Mouse (Mus musculus): ENCODE data around the gene Atp10b. TPM values are rescaled to one million over a fixed set of nuclear protein-coding genes. Genes with fewer than 3 reads are reported as not detected.
"Not testable (repeated sequence)": the region's sequence is repeated elsewhere in the genome, so short reads cannot be mapped to it uniquely, and the experiment has no call there.

Atp10b gene
- 0.07 and 0.20 TPM in 2 replicates for polyA plus RNA-seq (2016; fragmentation: Nextera tagmentation; extraction: Ambion mirVana)

DNA sequence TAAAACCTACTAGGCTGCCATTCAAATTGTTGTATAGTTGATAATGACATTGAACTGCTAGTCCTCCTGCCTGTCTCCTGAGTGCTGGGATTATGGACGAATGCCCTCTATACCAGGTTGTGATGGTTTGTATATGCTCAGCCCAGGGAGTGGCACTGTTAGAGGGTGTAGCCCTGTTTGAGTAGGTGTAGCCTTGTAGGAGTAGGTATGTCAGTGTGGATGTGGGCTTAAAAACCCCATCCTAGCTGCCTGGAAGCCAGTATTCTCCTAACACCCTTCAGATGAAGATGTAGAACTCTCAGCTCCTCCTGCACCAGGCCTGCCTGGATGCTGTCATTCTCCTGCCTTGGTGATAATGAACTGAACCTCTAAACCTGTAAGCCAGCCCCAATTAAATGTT lies at the start of gene Atp10b:
Gene Atp10b, plus strand, starts transcription at position 301 of the 400 bp plus-strand sequence.
- Histone ChIP-seq H3K36me3 (no peaks in the 10 kb centered on the region), H3K27me3 (no peaks in the 10 kb centered on the region), H3K9ac (replicated peaks) (no peak within 1 kb of the TSS), H3K4me2 (replicated peaks) (no peak within 1 kb of the TSS), H3K27ac (replicated peaks) (no peak within 1 kb of the TSS), H3K4me3 (no peak within 1 kb of the TSS), H3K9me3 (no peaks in the 10 kb centered on the region), H3K4me1 (no peaks in the 10 kb centered on the region)
- ATAC-seq (ENCODE audit: low FRiP score, low read depth): no peak
- 64% methylated on average over 1 of the region's 1 CpGs for WGBS

- Histone ChIP-seq H3K27ac (replicated peaks) (no peak overlapping the region), H3K4me3 (no peak overlapping the region), H3K9ac (replicated peaks) (no peak overlapping the region), H3K27me3 (no peaks in the 10 kb centered on the region), H3K4me1 (no peaks in the 10 kb centered on the region; the same call in 1 of the 2 replicates), H3K4me2 (replicated peaks) (no peak overlapping the region), H3K9me3 (no peaks in the 10 kb centered on the region), H3K36me3 (no peaks in the 10 kb centered on the region)
- 63% methylated on average over 1 of the region's 1 CpGs for WGBS
- ATAC-seq (ENCODE audit: low FRiP score, low read depth): no peak
Observed at GRCm38 (mm10) chr11:43101357-43101756, 48.3 kb upstream of the Atp10b start.

DNA sequence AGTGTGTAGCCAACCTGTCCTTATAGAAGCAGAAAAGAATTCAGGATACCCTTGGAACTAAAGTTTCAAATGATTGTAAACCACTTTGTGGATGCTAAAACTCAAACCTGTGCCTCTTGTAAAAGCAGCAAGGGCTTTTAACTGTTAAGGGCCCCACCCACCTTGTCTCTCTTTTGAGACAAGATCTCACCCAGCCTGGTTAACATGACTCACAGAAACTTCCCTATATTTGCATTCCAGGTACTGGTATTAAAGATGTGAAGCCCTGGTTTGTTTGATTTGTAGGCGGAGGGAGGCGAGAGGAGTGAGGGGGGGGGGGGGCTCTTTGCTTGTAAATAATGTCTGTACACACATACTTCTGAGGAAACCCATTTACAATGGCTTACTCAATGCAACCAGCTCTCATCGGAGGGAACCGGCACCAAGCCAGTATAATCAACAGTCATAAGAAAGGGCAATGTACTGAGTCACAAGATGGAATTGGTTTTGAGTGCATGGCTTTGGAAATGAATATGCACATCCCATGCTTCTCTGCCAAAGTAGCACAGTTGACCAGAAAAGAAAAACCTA lies 23.7 kb upstream of the Atp10b start:
- 85% methylated on average over 4 of the region's 4 CpGs for WGBS
- no peak overlapping the region for H3K4me3 ChIP-seq
- H3K9ac ChIP-seq (replicated peaks): no peak overlapping the region
- no peak overlapping the region for H3K4me2 ChIP-seq (replicated peaks)
- H3K4me1 ChIP-seq: no peaks in the 10 kb centered on the region
- no peaks in the 10 kb centered on the region for H3K36me3 ChIP-seq
- 0 out of 2 replicates have a peak, but pooled peaks cover 3% of the 10 kb centered on the region for H3K9me3 ChIP-seq
- no peak overlapping the region for H3K27ac ChIP-seq (replicated peaks)
- H3K27me3 ChIP-seq: no peaks in the 10 kb centered on the region
- ATAC-seq (ENCODE audit: low FRiP score, low read depth): no peak

DNA sequence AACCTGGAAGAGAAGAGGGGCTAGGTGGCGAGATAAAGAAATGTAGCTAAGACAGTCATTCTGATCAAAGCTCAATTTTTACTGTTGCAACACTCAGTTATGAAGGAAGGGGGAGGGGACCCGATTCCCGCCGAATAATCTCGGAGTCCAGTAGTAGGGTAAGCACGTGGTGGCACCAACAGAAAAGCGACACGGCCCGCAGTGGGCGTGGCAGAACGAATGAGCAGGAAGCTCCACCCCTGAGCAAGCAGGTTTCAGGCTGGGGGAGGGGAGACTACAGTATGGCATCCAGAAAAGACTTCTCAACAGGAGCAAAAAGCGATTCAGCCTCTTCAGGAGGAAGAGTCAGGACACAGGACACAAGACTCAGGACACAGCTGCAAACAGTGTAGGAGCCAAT lies 23.1 kb upstream of the Atp10b start:
- H3K27me3 ChIP-seq; H3K4me3 ChIP-seq; H3K36me3 ChIP-seq; H3K27ac ChIP-seq (replicated peaks); H3K4me1 ChIP-seq; ATAC-seq (ENCODE audit: low FRiP score, low read depth); H3K9ac ChIP-seq (replicated peaks); H3K4me2 ChIP-seq (replicated peaks); H3K9me3 ChIP-seq: not testable (repeated sequence)
- 80% methylated on average over 12 of the region's 12 CpGs for WGBS

GRCm38 (mm10) chr11:43141296-43141695 lies 8.4 kb upstream of the Atp10b start:
- H3K27ac ChIP-seq (replicated peaks): no peak overlapping the region
- no peaks in the 10 kb centered on the region for H3K4me1 ChIP-seq
- no peaks in the 10 kb centered on the region for H3K36me3 ChIP-seq
- H3K9me3 ChIP-seq: no peaks in the 10 kb centered on the region
- WGBS: 97% methylated on average over 1 of the region's 1 CpGs
- H3K4me2 ChIP-seq (replicated peaks): no peak overlapping the region
- H3K4me3 ChIP-seq: no peak overlapping the region
- H3K27me3 ChIP-seq: no peaks in the 10 kb centered on the region
- no peak overlapping the region for H3K9ac ChIP-seq (replicated peaks)
- ATAC-seq (ENCODE audit: low FRiP score, low read depth): no peak

- Histone ChIP-seq H3K27me3 (no peaks in the 10 kb centered on the region), H3K36me3 (no peaks in the 10 kb centered on the region), H3K4me1 (no peaks in the 10 kb centered on the region), H3K27ac (replicated peaks) (no peak overlapping the region), H3K4me2 (replicated peaks) (no peak overlapping the region), H3K9me3 (no peaks in the 10 kb centered on the region), H3K4me3 (no peak overlapping the region), H3K9ac (replicated peaks) (no peak overlapping the region)
- 90% methylated on average over 1 of the region's 1 CpGs for WGBS
- no peak for ATAC-seq (ENCODE audit: low FRiP score, low read depth)
Observed at GRCm38 (mm10) chr11:43142811-43143210, 6.9 kb upstream of the Atp10b start.

GRCm38 (mm10) chr11:43144178-43144577 lies 5.5 kb upstream of the Atp10b start:
- H3K27me3 ChIP-seq: no peaks in the 10 kb centered on the region
- H3K9me3 ChIP-seq: no peaks in the 10 kb centered on the region
- H3K4me3 ChIP-seq: no peak overlapping the region
- H3K27ac ChIP-seq (replicated peaks): no peak overlapping the region
- H3K4me2 ChIP-seq (replicated peaks): no peak overlapping the region
- 88% methylated on average over 1 of the region's 1 CpGs for WGBS
- no peaks in the 10 kb centered on the region for H3K36me3 ChIP-seq
- ATAC-seq (ENCODE audit: low FRiP score, low read depth): no peak
- no peaks in the 10 kb centered on the region for H3K4me1 ChIP-seq
- no peak overlapping the region for H3K9ac ChIP-seq (replicated peaks)

DNA sequence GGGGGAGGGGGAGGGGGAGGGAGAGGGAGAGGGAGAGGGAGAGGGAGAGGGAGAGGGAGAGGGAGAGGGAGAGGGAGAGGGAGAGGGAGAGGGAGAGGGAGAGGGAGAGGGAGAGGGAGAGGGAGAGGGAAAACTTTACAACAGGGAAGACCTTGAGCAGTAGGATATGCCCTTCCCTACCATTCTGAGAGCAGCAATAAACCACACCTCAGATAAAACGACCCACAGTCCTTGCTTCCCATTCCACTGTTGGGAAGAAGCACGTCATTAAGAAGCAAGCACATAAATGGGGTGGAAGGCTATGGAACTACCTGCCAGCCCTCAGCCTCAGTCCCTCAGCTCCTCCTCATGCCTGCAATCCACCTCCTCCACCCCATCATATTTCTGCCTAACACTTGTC lies 4.8 kb upstream of the Atp10b start:
- H3K36me3 ChIP-seq; H3K4me2 ChIP-seq (replicated peaks); H3K4me3 ChIP-seq; H3K9ac ChIP-seq (replicated peaks); ATAC-seq (ENCODE audit: low FRiP score, low read depth); H3K9me3 ChIP-seq; H3K4me1 ChIP-seq; H3K27ac ChIP-seq (replicated peaks); H3K27me3 ChIP-seq: not testable (repeated sequence)
- WGBS: 52% methylated on average over 2 of the region's 2 CpGs

DNA sequence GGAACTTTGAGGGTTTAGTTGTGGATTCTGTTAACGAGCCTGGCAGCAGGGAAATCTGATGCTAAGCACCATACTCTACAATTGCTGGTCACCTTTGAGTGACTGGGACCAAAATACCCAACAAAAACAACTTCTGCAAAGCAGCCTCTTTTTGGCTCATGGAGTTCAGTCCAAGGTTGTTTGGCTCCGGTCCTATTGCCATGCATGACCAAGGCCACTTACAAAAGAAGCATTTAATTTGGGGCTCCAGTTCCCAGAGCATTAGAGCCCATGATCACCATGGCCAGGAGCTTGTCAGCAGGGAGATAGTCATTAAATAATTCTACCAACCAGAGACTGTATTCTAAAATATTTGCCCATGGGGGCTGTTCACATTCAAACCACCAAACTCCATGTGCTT lies 2.3 kb upstream of the Atp10b start:
- H3K9me3 ChIP-seq: no peaks in the 10 kb centered on the region
- no peaks in the 10 kb centered on the region for H3K36me3 ChIP-seq
- H3K27me3 ChIP-seq: no peaks in the 10 kb centered on the region
- H3K4me2 ChIP-seq (replicated peaks): no peak overlapping the region
- WGBS: 61% methylated on average over 2 of the region's 2 CpGs
- H3K27ac ChIP-seq (replicated peaks): no peak overlapping the region
- no peak for ATAC-seq (ENCODE audit: low FRiP score, low read depth)
- no peaks in the 10 kb centered on the region for H3K4me1 ChIP-seq
- no peak overlapping the region for H3K4me3 ChIP-seq
- H3K9ac ChIP-seq (replicated peaks): no peak overlapping the region

DNA sequence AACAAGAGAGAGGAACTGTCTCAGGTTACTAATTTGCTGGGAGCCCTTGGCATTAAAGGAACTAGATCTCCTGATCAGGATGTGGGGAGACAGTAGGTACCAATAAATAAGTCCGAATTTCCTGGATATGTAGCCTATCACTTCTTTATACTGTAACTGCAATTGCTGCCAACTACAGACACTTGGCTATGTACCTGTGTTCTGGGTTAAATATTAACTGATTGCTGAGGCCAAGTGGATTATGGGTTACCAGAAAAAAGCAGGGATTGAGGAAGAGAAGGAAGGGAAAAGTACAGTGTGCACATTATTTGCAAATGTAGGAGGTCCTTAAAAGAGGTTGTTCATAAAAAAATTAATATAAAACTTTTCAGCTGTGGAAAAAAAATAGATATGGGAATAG lies 1.3 kb upstream of the Atp10b start:
- 91% methylated on average over 1 of the region's 1 CpGs for WGBS
- no peak overlapping the region for H3K4me3 ChIP-seq
- H3K9ac ChIP-seq (replicated peaks): no peak overlapping the region
- no peak overlapping the region for H3K4me2 ChIP-seq (replicated peaks)
- H3K9me3 ChIP-seq: no peaks in the 10 kb centered on the region
- no peaks in the 10 kb centered on the region for H3K4me1 ChIP-seq
- H3K36me3 ChIP-seq: no peaks in the 10 kb centered on the region
- ATAC-seq (ENCODE audit: low FRiP score, low read depth): no peak
- no peak overlapping the region for H3K27ac ChIP-seq (replicated peaks)
- no peaks in the 10 kb centered on the region for H3K27me3 ChIP-seq

DNA sequence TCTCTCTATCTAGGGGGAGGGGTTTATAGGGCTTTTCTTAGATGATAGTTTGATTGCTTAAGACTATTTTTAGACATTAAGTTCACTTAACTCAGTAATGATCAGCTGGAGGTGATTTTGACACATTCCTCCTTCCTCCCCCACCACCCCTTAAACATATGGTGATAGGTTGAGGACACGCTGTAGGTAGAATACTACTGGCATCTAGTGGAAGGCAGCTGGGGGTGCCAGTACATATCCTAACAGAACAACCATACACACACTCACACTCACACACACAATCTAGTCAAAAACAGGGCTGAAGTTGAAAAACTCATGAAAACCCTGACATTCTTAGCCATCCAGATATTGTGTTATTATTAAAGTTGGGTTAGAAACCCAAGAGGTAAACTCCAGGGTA lies 5.3 kb downstream of the Atp10b start:
- Histone ChIP-seq H3K4me2 (replicated peaks) (no peak overlapping the region), H3K27ac (replicated peaks) (no peak overlapping the region), H3K9ac (replicated peaks) (no peak overlapping the region), H3K4me1 (no peaks in the 10 kb centered on the region), H3K4me3 (no peak overlapping the region), H3K36me3 (no peaks in the 10 kb centered on the region), H3K9me3 (no peaks in the 10 kb centered on the region), H3K27me3 (no peaks in the 10 kb centered on the region)
- 68% methylated on average over 1 of the region's 1 CpGs for WGBS
- ATAC-seq (ENCODE audit: low FRiP score, low read depth): no peak

DNA sequence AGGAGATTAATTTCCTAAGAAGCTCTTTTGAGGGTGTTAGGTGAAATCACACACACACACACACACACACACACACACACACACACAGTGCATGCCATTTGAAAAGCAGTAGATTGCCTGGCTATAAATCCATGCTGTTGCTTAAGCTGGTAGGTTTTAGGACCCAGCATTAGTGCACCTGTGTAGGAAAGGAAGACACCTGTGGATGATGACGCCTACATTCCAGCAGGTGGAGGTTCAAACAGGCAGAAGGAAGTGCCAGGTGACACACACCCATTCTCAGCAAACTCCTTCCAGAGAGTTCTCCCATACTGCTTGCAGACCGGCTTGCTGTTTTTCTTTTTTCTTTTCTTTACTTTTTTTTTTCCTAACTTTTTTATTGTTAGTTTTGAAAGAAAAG lies 5.7 kb downstream of the Atp10b start:
- Histone ChIP-seq H3K4me2 (replicated peaks) (no peak overlapping the region), H3K27me3 (no peaks in the 10 kb centered on the region), H3K27ac (replicated peaks) (no peak overlapping the region), H3K36me3 (no peaks in the 10 kb centered on the region), H3K9ac (replicated peaks) (no peak overlapping the region), H3K4me3 (no peak overlapping the region), H3K9me3 (no peaks in the 10 kb centered on the region), H3K4me1 (no peaks in the 10 kb centered on the region)
- ATAC-seq (ENCODE audit: low FRiP score, low read depth): no peak
- 87% methylated on average over 2 of the region's 2 CpGs for WGBS

DNA sequence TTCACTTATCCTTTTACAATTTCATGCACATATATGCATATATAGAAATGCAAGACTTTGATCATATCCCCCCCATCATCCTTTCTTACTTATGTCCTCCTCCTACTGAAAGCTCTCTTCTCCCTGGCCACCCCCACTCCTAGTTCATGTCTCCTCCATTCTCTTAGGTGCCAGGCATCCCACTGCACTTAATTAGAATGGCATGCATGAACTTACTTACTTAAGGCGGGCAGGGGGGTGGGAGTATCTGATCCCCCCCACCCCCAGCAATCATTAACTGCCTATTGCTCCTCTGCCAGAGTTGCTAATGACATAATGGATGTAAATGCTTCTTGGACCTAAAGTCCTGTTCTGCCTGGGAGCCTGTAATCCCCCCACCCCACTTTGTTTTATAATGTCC lies 9.1 kb downstream of the Atp10b start:
- H3K9ac ChIP-seq (replicated peaks): no peak overlapping the region
- no peaks in the 10 kb centered on the region for H3K4me1 ChIP-seq
- WGBS: 52% methylated on average over 1 of the region's 1 CpGs
- H3K36me3 ChIP-seq: no peaks in the 10 kb centered on the region
- no peaks in the 10 kb centered on the region for H3K27me3 ChIP-seq
- H3K27ac ChIP-seq (replicated peaks): no peak overlapping the region
- no peak for ATAC-seq (ENCODE audit: low FRiP score, low read depth)
- no peak overlapping the region for H3K4me3 ChIP-seq
- H3K4me2 ChIP-seq (replicated peaks): no peak overlapping the region
- H3K9me3 ChIP-seq: no peaks in the 10 kb centered on the region
